Mouse (Mus musculus): ENCODE data around the gene Optn.

DNA sequence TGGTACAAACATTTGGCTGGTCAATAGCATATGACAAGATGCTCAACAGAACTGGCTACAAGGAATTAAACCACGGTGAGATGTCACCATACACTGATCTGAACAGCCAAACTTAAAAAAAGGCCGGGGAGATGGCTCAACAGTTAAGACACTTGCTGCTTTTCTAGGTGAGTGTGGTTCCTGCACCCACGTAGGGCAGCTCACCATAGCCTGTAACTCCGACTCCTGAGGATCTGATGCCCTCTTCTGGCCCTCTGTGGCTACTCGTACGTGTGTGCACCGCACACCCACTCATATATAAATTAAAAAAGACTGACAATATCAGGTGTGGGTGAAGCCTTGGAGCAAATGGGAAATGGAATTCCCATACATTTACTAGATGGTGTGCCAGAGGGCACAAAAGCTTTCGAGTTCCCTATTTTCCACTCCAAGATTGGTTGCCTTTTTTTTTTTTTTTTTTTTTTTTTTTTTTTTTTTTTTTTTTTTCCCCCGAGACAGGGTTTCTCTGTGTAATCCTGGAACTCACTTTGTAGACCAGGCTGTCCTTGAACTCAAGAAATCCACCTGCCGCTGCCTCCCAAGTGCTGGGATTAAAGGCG, 74.9 kb downstream of the Optn start:
- TF ChIP-seq CTCF (IDR thresholded peaks at IDR 0.05; ENCODE audit: low read depth, low read length) (peak; percentile 75), POLR2A (IDR thresholded peaks at IDR 0.05; ENCODE audit: extremely low read depth, insufficient read depth, low read length) (no peak)
